Mouse (Mus musculus) neural tube, embryonic 12.5 days (tissue): ENCODE measurements around the gene Gm9945. TPM values are rescaled to one million over a fixed set of nuclear protein-coding genes. Genes with fewer than 3 reads are reported as not detected.
A peak's percentile ranks its signal among the peaks of the same experiment; 100 is the strongest.

Source experiments
- ATAC-seq: fragments of 200-750 bp; cut with Nextera tagmentation; 2 replicates; pipeline ENCODE4 v1.8.0; 2017; ENCODE audit warnings: low read depth, mild to moderate bottlenecking, moderate TSS enrichment, moderate library complexity; ENCODE audit not compliant: low FRiP score
- H3K27ac ChIP-seq: fragments of 300-500 bp; sonication (generic); 2 replicates; pipeline ENCODE4 v1.5.1; 2016
- H3K27me3 ChIP-seq: fragments of 300-500 bp; sonication (generic); replicated peaks from 2 replicates; pipeline ENCODE4 v1.6.1; 2016; ENCODE audit warnings: mild to moderate bottlenecking
- H3K36me3 ChIP-seq: fragments of 300-500 bp; sonication (generic); 2 replicates; pipeline ENCODE4 v1.6.1; 2016; ENCODE audit warnings: mild to moderate bottlenecking
- H3K4me1 ChIP-seq: fragments of 300-500 bp; sonication (generic); 2 replicates; pipeline ENCODE4 v1.6.1; 2016
- H3K4me2 ChIP-seq: fragments of 300-500 bp; sonication (generic); replicated peaks from 2 replicates; pipeline ENCODE4 v1.6.1; 2016; ENCODE audit warnings: mild to moderate bottlenecking
- H3K4me3 ChIP-seq: fragments of 300-500 bp; sonication (generic); 2 replicates; pipeline ENCODE4 v1.5.1; 2016
- H3K9ac ChIP-seq: fragments of 300-500 bp; sonication (generic); 2 replicates; pipeline ENCODE4 v1.6.1; 2016; ENCODE audit warnings: mild to moderate bottlenecking
- H3K9me3 ChIP-seq: fragments of 300-500 bp; sonication (generic); 2 replicates; pipeline ENCODE4 v1.6.1; 2016; ENCODE audit warnings: mild to moderate bottlenecking
- WGBS: fragments of 180-500 bp; shearing (Covaris S2); methylation state at CpG from one replicate; pipeline ENCODE4 v1.1.7; 2016; 5-methylcytosine and 5-hydroxymethylcytosine counted together
- polyA plus RNA-seq: library from polyadenylated mRNA; unstranded; fragments of >200 nt; fragmentation: Nextera tagmentation; extraction: Ambion mirVana; gene quantifications from 2 replicates; pipeline ENCODE4 v1.2.1, GENCODE M21; 2016

Gm9945 gene
- polyA plus RNA-seq, 1 experiment from 2014 or later, result not detected

DNA sequence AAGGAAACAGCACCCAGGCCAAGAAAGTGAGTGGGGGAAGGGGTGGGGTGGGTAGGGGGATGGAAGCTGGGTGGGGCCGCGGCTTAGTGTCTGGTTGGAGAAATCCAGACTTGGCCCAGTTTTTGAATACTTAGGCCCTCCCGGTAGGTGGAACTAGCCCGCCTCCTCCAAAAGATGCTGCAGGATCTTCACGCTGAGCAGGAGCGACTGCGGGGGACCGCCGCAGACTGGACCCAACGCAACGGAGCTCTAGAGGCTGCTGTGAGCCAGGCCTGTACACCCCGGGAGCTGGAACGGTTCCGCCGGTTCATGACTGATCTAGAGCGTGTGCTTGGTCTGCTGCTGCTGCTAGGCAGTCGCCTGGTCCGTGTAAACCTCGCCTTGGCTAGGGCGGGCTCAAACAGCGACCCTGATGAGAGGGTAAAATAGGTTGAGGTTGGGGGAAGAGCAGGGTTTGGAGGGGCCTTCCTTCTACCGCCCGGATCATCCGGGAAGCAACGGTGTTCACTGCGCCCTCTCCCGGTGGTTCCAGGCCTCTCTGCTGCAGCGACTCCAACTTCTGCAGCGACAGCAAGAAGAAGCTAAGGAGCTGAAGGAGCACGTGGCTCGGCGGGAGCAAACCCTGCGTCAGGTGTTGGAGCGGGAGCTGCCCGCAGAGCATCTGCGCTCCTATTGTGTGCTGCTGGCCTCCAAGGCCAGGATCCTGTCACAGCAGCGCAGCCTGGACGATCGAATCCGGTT, 13.6 kb upstream of the Gm9945 start:
- Histone ChIP-seq H3K27me3 (peaks cover 78% of the 10 kb centered on the region), H3K9ac (peak overlapping the region; percentile 30; the same call in 1 of the 2 replicates), H3K4me2 (peak overlapping the region; percentile 55), H3K4me1 (peaks cover 34% of the 10 kb centered on the region), H3K9me3 (no peaks in the 10 kb centered on the region), H3K4me3 (peak overlapping the region; percentile 20), H3K36me3 (no peaks in the 10 kb centered on the region), H3K27ac (no peak overlapping the region)
- WGBS, result 5% methylated on average over 40 of the region's 40 CpGs
- 0 out of 2 replicates have a peak, but pooled peaks have one; percentile 27 for ATAC-seq

DNA sequence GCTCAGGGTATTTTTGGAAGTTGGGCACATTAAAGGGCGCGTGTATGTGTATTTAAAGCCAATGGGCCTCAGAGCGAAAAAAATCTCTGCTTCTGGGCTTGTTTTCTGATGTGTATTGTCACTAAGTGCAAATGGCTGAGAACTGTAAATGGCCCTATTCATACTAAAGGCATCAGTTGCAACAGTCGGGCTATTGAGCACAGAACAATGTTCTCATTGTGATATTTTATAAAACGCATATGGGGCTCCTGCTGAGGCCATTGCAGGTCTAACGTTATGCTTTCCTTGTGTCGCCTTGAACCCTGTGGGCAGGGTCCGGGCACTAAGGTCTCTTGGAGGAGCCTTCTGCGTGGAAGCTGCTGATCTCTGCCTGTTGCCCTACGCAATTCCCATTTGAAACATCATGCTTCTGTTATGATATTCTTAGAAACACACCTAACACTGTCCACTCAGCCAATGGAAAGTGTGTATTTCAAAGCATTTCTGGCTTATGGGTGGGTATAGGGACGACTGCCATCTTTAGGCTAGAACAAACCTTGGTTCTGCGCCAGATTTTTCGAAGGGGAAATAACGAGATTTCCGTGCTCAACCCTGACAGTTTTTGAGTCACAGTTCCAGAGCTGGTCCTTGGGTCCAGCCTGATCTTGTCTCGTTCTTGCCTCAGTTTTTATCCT, 10.5 kb upstream of the Gm9945 start:
- H3K4me3 ChIP-seq, result no peak overlapping the region
- no peak overlapping the region for H3K27ac ChIP-seq
- H3K4me1 ChIP-seq, result peaks cover 23% of the 10 kb centered on the region
- no peak for ATAC-seq
- WGBS, result 33% methylated on average over 16 of the region's 16 CpGs
- H3K4me2 ChIP-seq, result peak overlapping the region; percentile 57
- peaks cover 67% of the 10 kb centered on the region for H3K27me3 ChIP-seq
- H3K9me3 ChIP-seq, result no peaks in the 10 kb centered on the region
- no peak overlapping the region for H3K9ac ChIP-seq
- H3K36me3 ChIP-seq, result no peaks in the 10 kb centered on the region

DNA sequence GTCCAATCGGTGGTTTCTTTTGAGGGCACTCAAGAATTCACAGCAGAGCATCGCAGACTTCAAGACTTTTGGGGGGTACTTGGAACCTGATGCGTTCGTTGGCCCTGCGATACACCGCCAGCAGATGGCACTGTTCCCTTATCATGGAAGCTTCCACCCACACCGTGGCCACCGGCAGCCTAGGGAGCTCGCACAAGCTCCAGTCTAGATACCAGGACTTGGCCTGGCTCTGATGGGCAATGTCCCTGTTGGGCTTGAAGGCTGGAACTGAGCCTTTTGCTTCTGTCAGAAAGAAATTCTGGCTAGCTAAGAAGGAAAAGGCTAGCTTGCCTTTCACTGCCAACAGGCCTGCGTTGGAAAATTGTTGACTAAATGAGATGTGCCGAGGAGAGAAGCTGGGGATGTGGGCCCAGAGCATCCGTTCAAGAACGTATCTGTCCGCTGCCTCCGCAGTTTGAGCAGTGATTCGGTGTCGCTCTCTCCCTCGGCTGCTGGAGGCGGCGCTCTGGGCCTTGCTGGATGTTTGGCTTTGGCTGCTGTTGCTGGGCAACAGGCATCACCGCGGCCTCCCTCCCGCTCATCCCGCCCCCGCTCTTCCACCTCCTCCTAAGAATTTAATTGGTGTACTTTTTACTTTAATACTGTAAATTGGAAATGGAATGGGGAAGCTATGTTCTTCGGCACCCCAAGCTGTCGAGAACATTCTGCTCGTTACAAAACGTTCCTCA, 9.8 kb upstream of the Gm9945 start, which contains the start of gene Gm9837:
Gm9837 (minus strand) TSS at position 512 of the 728 bp plus-strand sequence.
- Histone ChIP-seq H3K27me3 (peaks cover 67% of the 10 kb centered on the region), H3K9me3 (no peaks in the 10 kb centered on the region), H3K9ac (0 out of 2 replicates have a peak within 1 kb of the TSS, but pooled peaks have one; percentile 30), H3K36me3 (no peaks in the 10 kb centered on the region), H3K4me2 (peak within 1 kb of the TSS; percentile 57), H3K4me3 (peak within 1 kb of the TSS; percentile 7; the same call in 1 of the 2 replicates), H3K27ac (no peak within 1 kb of the TSS), H3K4me1 (peaks cover 23% of the 10 kb centered on the region)
- peak; percentile 81 for ATAC-seq
- WGBS, result 4% methylated on average over 29 of the region's 29 CpGs

DNA sequence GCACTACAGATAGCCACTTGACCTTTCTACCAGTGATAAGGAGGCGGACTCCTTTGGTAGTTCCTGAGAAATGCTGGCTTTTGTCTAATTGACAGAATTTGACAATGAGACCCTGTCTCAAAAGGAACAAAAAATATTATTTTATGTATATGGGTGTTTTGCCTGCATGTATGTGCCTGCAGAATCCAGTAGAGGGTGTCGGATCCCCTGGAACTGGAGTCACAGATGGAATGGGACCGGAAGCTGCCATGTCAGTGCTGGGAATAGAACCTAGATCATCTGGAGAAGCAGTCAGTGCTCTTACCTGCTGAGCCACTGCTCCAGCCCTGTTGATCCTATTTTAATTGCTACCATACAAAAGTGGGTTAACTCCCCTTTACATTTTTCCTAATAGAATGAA, 7.3 kb upstream of the Gm9945 start:
- Histone ChIP-seq H3K36me3 (no peaks in the 10 kb centered on the region), H3K9me3 (no peaks in the 10 kb centered on the region), H3K4me1 (peaks cover 12% of the 10 kb centered on the region), H3K9ac (no peak overlapping the region), H3K27me3 (peaks cover 50% of the 10 kb centered on the region), H3K4me3 (no peak overlapping the region), H3K4me2 (no peak overlapping the region), H3K27ac (no peak overlapping the region)
- 79% methylated on average over 3 of the region's 3 CpGs for WGBS
- ATAC-seq, result no peak

DNA sequence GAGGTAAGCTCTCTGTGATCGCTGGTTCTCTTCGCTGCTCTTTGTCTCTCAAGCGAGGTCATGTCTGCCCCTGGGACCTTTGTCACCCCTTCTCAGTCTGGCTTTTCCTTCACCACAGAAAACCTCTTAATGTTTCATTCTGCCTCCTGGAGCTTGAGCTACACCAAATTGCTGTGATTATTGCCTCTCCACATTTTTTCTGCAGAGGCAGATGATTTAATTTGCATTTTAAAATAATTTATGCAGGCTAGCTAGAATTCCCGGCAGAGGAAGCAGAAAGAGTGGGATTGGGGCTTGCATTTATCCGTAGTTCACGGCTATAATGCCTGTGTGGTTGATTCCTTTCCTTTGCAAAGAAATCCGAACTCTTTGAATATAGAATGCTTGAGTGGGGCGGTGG, 4.3 kb upstream of the Gm9945 start:
- 25% methylated on average over 8 of the region's 8 CpGs for WGBS
- Histone ChIP-seq H3K4me3 (no peak overlapping the region), H3K4me2 (peak overlapping the region; percentile 10), H3K4me1 (peaks cover 25% of the 10 kb centered on the region), H3K36me3 (no peaks in the 10 kb centered on the region), H3K9ac (no peak overlapping the region), H3K9me3 (0 out of 2 replicates have a peak, but pooled peaks cover 8% of the 10 kb centered on the region), H3K27ac (no peak overlapping the region), H3K27me3 (peaks cover 71% of the 10 kb centered on the region)
- no peak for ATAC-seq

DNA sequence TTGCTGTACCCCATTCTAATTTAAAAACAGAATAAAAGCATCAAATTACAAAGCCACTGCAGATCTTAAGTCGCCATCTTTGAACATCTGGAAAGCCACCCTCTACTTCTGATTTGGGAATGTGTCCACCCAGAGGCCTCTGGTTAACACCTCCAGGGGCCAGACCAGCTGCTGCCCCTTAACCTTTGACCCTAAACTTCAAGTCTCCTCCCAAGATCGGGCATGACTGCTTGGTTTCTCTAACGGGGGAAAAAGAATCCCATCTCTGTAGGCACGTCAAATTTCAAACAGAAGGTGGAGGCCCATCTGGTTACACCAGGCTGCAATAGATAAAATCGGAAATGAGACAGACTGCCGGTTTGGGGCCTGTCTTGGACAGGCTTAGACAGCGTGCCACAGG, 2.1 kb upstream of the Gm9945 start:
- Histone ChIP-seq H3K4me1 (peaks cover 19% of the 10 kb centered on the region), H3K9me3 (0 out of 2 replicates have a peak, but pooled peaks cover 8% of the 10 kb centered on the region), H3K27ac (no peak overlapping the region), H3K4me2 (peak overlapping the region; percentile 73; the same call in 1 of the 2 replicates), H3K36me3 (no peaks in the 10 kb centered on the region), H3K4me3 (no peak overlapping the region), H3K9ac (no peak overlapping the region), H3K27me3 (peaks cover 71% of the 10 kb centered on the region)
- no peak for ATAC-seq
- WGBS, result 46% methylated on average over 7 of the region's 7 CpGs

DNA sequence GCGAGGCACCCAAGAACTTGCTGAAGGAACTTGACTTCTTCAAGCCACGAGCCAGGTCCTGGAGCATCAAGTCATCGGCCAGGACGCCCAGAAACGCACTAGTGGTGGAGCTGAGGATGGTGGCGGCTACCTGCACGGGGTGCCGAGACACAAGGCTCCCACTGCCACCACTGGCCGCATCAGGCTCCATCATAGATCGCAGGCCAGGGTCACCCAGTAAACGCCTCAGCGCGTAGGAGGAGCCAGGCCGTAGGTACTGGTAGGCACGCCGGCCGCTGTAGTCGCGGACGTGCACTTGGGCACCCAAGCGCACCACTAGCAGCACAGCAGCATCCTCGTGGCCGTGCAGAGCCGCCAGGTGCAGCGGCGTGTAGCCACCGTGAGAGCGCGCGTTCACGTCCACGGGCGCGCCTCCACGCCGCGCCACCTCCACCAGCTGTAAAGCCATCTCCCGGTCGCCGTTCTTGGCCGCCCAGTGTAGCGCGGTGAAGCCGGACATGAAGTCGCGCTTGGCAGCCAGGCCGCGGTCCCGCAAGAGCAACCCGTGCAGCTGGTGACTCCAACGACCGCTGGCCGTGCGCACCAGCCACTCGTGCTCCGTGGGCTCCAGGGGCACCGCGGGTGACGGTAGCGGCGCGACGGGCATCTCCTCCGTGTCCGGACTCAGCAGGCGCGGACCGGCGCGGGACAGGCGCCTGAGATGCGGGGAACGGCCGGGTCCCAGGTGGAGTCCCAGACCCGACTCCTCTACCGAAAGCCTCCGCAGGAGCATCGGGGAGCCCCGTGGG, 1.4 kb upstream of the Gm9945 start:
- 0 out of 2 replicates have a peak, but pooled peaks cover 8% of the 10 kb centered on the region for H3K9me3 ChIP-seq
- peak overlapping the region; percentile 38 for H3K4me3 ChIP-seq
- H3K27ac ChIP-seq, result no peak overlapping the region
- H3K27me3 ChIP-seq, result peaks cover 69% of the 10 kb centered on the region
- no peak for ATAC-seq
- H3K36me3 ChIP-seq, result no peaks in the 10 kb centered on the region
- H3K4me1 ChIP-seq, result peaks cover 19% of the 10 kb centered on the region
- 5% methylated on average over 79 of the region's 79 CpGs for WGBS
- H3K4me2 ChIP-seq, result peak overlapping the region; percentile 73
- H3K9ac ChIP-seq, result peak overlapping the region; percentile 45

DNA sequence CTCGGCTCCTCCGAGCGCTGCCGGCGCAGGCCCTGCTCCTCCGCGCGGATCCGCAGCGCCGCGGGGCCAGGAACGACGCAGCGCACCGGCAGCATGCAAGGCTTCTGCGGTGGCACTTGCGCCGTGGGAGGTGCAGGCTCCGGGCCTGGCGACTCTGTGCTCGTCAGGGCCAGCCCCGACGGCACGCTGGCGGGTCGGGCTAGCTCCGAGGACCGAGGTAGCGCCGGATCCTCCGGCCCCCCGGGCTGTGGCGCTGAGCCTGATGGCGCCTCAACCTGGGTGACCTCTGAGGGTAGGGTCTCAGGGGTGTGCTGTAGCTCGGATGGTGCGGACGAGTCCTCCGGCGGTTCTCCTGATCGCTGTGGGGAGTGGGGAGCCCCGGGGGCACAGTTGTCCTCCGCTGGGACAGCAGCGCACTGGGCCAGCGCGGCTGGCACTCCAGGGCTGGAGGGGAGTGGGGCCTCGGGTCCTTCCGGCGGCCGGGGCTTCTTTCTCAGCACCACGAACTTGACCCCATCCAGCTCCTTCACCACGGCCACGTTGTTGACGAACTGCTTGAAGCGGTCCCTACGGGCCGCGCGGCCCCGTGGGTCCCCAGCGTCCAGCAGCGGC, 689 bp upstream of the Gm9945 start:
- peak; percentile 70 for ATAC-seq
- peaks cover 70% of the 10 kb centered on the region for H3K27me3 ChIP-seq
- peak overlapping the region; percentile 73 for H3K4me2 ChIP-seq
- no peak overlapping the region for H3K27ac ChIP-seq
- H3K36me3 ChIP-seq, result no peaks in the 10 kb centered on the region
- 1% methylated on average over 62 of the region's 62 CpGs for WGBS
- peak overlapping the region; percentile 45 for H3K9ac ChIP-seq
- peak overlapping the region; percentile 38 for H3K4me3 ChIP-seq
- H3K4me1 ChIP-seq, result peaks cover 19% of the 10 kb centered on the region
- 0 out of 2 replicates have a peak, but pooled peaks cover 8% of the 10 kb centered on the region for H3K9me3 ChIP-seq

DNA sequence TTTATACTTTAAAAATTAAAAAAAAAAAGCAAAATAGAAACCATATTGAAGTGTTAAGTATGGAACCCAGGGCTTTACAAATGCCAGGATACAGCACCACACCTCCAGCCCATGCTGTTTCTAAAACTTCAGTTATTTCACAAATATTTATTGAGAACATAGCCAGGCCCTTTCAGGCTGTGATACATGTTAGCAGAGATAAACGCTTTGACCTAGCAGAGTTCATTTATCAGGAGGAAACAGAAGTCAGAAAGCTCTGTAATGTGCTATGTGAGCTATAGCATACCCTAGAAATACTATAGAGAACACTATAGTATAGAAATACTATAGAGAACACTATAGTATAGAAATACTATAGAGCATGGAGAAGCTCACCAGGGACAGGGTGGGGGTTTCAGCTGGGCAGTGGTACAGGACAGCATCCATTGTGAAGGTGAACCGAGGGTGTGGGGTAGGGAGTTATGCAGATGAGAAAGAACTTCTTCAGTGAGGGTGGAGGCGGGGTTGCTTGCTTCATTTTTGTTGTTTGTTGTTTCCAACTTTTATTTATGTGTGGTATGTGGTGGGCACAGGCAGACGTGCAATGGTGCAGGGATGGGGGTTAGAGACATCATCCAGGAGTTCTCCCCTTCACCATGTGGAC, 1.2 kb downstream of the Gm9945 start:
- Histone ChIP-seq H3K4me1 (peaks cover 19% of the 10 kb centered on the region), H3K4me2 (no peak overlapping the region), H3K4me3 (no peak overlapping the region), H3K9ac (no peak overlapping the region), H3K36me3 (no peaks in the 10 kb centered on the region), H3K9me3 (0 out of 2 replicates have a peak, but pooled peaks cover 8% of the 10 kb centered on the region), H3K27me3 (peaks cover 63% of the 10 kb centered on the region), H3K27ac (no peak overlapping the region)
- 74% methylated on average over 4 of the region's 4 CpGs for WGBS
- no peak for ATAC-seq

DNA sequence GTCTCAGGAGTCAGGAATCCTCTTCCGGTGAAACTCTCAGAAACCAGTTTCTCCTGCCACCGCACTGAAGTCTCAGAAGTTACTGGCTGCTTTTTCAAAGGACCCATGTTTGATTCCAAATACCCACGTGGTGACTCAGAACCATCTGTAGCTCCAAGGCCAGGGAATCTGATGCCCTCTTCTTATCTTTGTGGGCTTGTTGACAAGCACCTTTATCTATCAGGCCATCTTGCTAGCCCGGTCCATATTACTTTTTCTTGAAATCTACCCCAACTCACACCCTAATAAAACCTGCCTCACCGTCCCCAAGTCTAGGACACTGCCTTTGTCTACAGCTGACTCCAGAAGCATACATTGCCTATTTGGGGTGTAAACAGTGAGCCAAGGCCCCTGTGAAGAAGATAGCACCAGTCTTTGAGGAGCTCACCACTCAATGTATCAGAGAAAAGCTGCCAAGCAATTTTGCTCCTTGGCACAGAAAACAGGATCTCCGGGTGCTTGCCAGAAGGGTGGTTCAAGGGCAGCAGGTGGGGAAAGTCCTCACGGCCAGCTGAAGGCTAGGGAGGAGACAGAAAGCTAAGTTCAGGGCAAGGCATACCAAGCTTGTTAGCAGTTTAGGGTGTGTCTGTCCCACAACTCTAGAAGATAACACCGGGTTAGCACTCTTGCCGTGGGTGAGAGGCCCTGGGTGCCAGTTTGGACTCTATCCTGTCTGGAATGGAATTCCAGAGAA, 3.4 kb downstream of the Gm9945 start:
- Histone ChIP-seq H3K4me2 (no peak overlapping the region), H3K27me3 (peaks cover 67% of the 10 kb centered on the region), H3K27ac (no peak overlapping the region), H3K4me1 (peaks cover 28% of the 10 kb centered on the region), H3K4me3 (no peak overlapping the region), H3K9me3 (0 out of 2 replicates have a peak, but pooled peaks cover 8% of the 10 kb centered on the region), H3K36me3 (no peaks in the 10 kb centered on the region), H3K9ac (no peak overlapping the region)
- 75% methylated on average over 9 of the region's 9 CpGs for WGBS
- ATAC-seq, result no peak
